ENCODE assay signal across 8 mouse cellular contexts in the genomic region with DNA sequence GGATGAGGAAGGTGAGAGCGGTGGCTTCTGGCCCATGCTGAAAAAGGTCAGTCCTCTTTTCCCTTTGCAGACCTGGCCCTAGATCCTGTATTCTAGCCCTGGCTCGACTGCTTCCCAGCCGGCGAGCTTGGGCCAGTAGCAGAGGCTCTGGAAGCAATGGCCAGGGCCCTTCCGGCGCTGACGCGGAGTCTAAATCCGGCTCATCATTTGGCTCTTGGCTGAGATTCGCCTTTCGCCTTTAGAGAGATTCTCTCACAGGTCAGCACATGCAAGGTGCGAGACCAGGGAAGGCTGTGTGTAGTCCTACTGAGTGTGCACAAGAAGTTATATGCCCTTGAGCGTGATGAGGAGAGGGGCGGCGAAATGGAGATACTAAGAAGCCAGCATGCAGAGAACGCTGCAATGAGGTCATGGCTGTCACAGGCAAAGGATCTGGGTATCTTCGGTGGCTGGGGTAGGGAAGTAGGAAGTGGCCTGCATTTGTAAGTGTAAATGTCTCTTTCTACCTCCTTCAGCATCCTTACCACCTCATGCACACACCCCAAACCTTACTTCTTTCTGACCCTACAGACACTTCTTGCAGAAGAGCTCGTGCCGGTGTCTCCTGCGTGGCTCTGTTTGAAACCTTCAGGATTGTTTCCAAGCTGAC. TPM values are rescaled to one million over a fixed set of nuclear protein-coding genes. Genes with fewer than 3 reads are reported as not detected.
A peak's percentile ranks its signal among the peaks of the same experiment; 100 is the strongest.
DNase-seq lines count a peak whose midpoint lies in the region; ATAC-seq and TF ChIP-seq lines count a peak whose summit lies in the region.

No protein-coding gene starts in this region.

- peaks cover 70% of the 10 kb centered on the region for H3K27me3 ChIP-seq in intestine, embryonic 14.5 days (replicated peaks; ENCODE audit: control insufficient read depth, insufficient read depth, low read length)

- ATAC-seq in intestine, embryonic 14.5 days (replicated peaks; ENCODE audit: low FRiP score, low TSS enrichment, low read depth) = peak; percentile 49; the same call in 1 of the 2 replicates

- peak overlapping the region; percentile 42 for H3K4me3 ChIP-seq in intestine, embryonic 14.5 days (ENCODE audit: low read depth, low read length)
- H3K4me3 ChIP-seq in lung, adult 2 months (replicated peaks; ENCODE audit: extremely low read depth, low read depth, low read length) = peak overlapping the region; percentile 59
- peak overlapping the region; percentile 36 for H3K4me3 ChIP-seq in olfactory bulb, adult 2 months (ENCODE audit: insufficient read depth, low read depth, low read length)

- TF ChIP-seq CTCF in lung, adult 2 months (IDR thresholded peaks at IDR 0.05; ENCODE audit: insufficient read depth, low read length) = no peak
- no peak for TF ChIP-seq CTCF in olfactory bulb, adult 2 months (IDR thresholded peaks at IDR 0.05; ENCODE audit: insufficient read depth, low read depth, low read length)

- intact Hi-C loops in gastrocnemius, postnatal 36 days (cut with DNase I) = no loop called here

- no peak overlapping the region; the same call in 1 of the 2 replicates for H3K9ac ChIP-seq in intestine, embryonic 14.5 days (ENCODE audit: low read length)

- H3K4me2 ChIP-seq in intestine, embryonic 14.5 days (ENCODE audit: low read length) = peak overlapping the region; percentile 99

- 3% methylated on average over 20 of the region's 20 CpGs for WGBS in intestine, embryonic 14.5 days
- WGBS in lung, adult 2 months = 10% methylated on average over 20 of the region's 20 CpGs
- 26% methylated on average over 20 of the region's 20 CpGs for WGBS in olfactory bulb, adult 2 months

- no peaks in the 10 kb centered on the region for H3K36me3 ChIP-seq in intestine, embryonic 14.5 days (ENCODE audit: control insufficient read depth, insufficient read depth, low read length)

- no peak for TF ChIP-seq POLR2A in lung, adult 2 months (IDR thresholded peaks at IDR 0.05; ENCODE audit: borderline replicate concordance, extremely low read depth, low read depth, low read length)
- no peak for TF ChIP-seq POLR2A in olfactory bulb, adult 2 months (IDR thresholded peaks at IDR 0.05; ENCODE audit: insufficient read depth, low read depth, low read length)

- DNase-seq in adrenal gland, postnatal 25 days = peak; percentile 12
- DNase-seq in adrenal gland, adult 8-10 months = no peak
- DNase-seq in cerebellum, postnatal 25 days = peak; percentile 82
- DNase-seq in gastrocnemius, postnatal 36 days = peak; percentile 58 to 66
- DNase-seq in intestine, embryonic 14.5 days (ENCODE audit: low spot score) = peak; percentile 76
- peak; percentile 25 for DNase-seq in lung, adult 2 months
- no peak for DNase-seq in right cerebral cortex, postnatal 36 days (ENCODE audit: low spot score in 2 of 2)

- no peaks in the 10 kb centered on the region for H3K9me3 ChIP-seq in intestine, embryonic 14.5 days (ENCODE audit: control insufficient read depth, low read length)

- no peak overlapping the region for H3K27ac ChIP-seq in intestine, embryonic 14.5 days (ENCODE audit: low read depth)
- no peak overlapping the region for H3K27ac ChIP-seq in olfactory bulb, adult 2 months (ENCODE audit: insufficient read depth, low read depth, low read length)

- peaks cover 4% of the 10 kb centered on the region for H3K4me1 ChIP-seq in intestine, embryonic 14.5 days (replicated peaks; ENCODE audit: control insufficient read depth, insufficient read depth, low read length)
- peaks cover 6% of the 10 kb centered on the region; the same call in 1 of the 2 replicates for H3K4me1 ChIP-seq in lung, adult 2 months (ENCODE audit: control insufficient read depth, insufficient read depth, low read length)
- H3K4me1 ChIP-seq in olfactory bulb, adult 2 months (ENCODE audit: control insufficient read depth, insufficient read depth, low read length) = peaks cover 18% of the 10 kb centered on the region

RNA-seq across cellular contexts. Expression of a gene that starts 0.6 kb away (rescaled TPM):
- total RNA-seq in adrenal gland, postnatal 25 days (2021) = 2.0 and 2.8 TPM in 2 replicates
- 1 to 10 TPM; 2.5 to 4.4 (median 3.3) TPM for total RNA-seq in adrenal gland, adult 8-10 months (2022)
- total RNA-seq in gastrocnemius, postnatal 36 days (2021) = 1 to 10 TPM; 7.1 to 7.8 TPM
- 5.3 and 6.5 TPM in 2 replicates for polyA plus RNA-seq in intestine, embryonic 14.5 days (2014; fragmentation: Nextera tagmentation; extraction: Ambion mirVana)
- polyA plus RNA-seq in lung, adult 2 months (2012; rRNA removed) = 3.5 and 4.0 TPM in 2 replicates
- not detected in 2 replicates for polyA plus RNA-seq in olfactory bulb, adult 2 months (2012; ENCODE audit: insufficient read depth, insufficient read length, low replicate concordance, missing spikeins)

Comparison
In these comparisons a context has a peak if more than half of its experiments do, and no peak if none do; other contexts are left out.
1. DNase-seq: peak in adrenal gland, postnatal 25 days (single experiment), cerebellum, postnatal 25 days (2 of 2), gastrocnemius, postnatal 36 days (2 of 2), intestine, embryonic 14.5 days (single experiment) and lung, adult 2 months (single experiment); none in adrenal gland, adult 8-10 months (single experiment) and right cerebral cortex, postnatal 36 days (0 of 2).
2. Peak in every context shown above with its lines, with median percentiles within 50 percentile points of each other: H3K4me3 ChIP-seq.